Mouse (Mus musculus): ENCODE measurements around the gene Srgn. TPM values are rescaled to one million over a fixed set of nuclear protein-coding genes. Genes with fewer than 3 reads are reported as not detected.
A peak's percentile ranks its signal among the peaks of the same experiment; 100 is the strongest.

The Srgn gene
- polyA plus RNA-seq (2012; rRNA removed), result 94.3 and 107 TPM in 2 replicates

DNA sequence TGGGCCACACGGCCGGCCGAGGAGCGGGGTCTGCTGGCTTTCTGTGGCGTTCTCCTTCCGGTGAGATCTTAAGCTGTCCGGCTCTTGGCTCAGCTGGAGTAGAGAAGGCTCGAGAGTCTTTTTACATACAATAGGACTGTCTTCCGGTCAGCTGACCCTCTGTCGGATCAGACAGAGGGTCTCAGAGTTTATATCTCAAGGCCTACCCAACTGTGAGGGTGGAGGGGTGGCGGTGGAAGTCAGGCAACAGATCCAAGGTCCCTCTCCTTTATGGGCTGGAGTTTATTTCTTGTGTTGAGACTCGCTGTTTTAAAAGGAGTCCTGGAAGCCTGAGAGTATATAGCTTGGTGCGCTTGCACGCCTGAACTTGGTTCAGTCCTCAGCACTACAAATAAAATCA lies at the start of gene Srgn:
Gene Srgn (minus strand): TSS at position 101 of the 400 bp plus-strand sequence.
- WGBS, result 95% methylated on average over 14 of the region's 14 CpGs
- Histone ChIP-seq H3K4me3 (ENCODE audit: control insufficient read depth, insufficient read depth, low read length) (no peak within 1 kb of the TSS), H3K36me3 (ENCODE audit: control insufficient read depth, insufficient read depth, low read length) (no peaks in the 10 kb centered on the region), H3K27me3 (ENCODE audit: control insufficient read depth, insufficient read depth, low read length) (no peaks in the 10 kb centered on the region), H3K4me1 (replicated peaks; ENCODE audit: control insufficient read depth, insufficient read depth, low read length) (no peaks in the 10 kb centered on the region), H3K27ac (ENCODE audit: control insufficient read depth, insufficient read depth, low read length) (no peak within 1 kb of the TSS)
- no peak for DNase-seq
- TF ChIP-seq CTCF (IDR thresholded peaks at IDR 0.05; ENCODE audit: borderline replicate concordance, control insufficient read depth, extremely low read depth, insufficient read depth, low read length, poor library complexity) (no peak), POLR2A (IDR thresholded peaks at IDR 0.05; ENCODE audit: control insufficient read depth, extremely low read depth, insufficient read depth, low read length, poor library complexity) (no peak)

DNA sequence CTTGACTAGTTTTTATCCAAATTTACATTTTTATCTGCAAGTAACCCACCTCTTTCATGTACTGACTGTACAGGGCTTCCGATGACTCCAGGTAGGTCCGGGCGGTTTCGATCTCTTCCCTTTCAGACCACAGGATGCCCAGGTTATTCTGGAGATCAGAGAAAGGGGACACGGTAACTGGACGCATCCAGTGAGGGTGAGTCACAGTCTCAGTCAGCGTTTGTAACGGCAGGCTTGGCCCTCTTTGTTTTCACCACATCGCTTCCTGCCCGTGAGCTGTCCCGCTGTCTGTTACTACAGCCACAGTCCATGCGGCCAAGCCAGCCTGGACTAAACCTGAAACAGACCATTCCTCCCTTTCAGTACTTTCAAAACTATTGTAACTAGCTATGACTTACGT lies 47.8 kb upstream of the Srgn start:
- Histone ChIP-seq H3K36me3 (ENCODE audit: control insufficient read depth, insufficient read depth, low read length) (peaks cover 20% of the 10 kb centered on the region), H3K4me1 (replicated peaks; ENCODE audit: control insufficient read depth, insufficient read depth, low read length) (peaks cover 4% of the 10 kb centered on the region)
- 94% methylated on average over 13 of the region's 13 CpGs for WGBS

DNA sequence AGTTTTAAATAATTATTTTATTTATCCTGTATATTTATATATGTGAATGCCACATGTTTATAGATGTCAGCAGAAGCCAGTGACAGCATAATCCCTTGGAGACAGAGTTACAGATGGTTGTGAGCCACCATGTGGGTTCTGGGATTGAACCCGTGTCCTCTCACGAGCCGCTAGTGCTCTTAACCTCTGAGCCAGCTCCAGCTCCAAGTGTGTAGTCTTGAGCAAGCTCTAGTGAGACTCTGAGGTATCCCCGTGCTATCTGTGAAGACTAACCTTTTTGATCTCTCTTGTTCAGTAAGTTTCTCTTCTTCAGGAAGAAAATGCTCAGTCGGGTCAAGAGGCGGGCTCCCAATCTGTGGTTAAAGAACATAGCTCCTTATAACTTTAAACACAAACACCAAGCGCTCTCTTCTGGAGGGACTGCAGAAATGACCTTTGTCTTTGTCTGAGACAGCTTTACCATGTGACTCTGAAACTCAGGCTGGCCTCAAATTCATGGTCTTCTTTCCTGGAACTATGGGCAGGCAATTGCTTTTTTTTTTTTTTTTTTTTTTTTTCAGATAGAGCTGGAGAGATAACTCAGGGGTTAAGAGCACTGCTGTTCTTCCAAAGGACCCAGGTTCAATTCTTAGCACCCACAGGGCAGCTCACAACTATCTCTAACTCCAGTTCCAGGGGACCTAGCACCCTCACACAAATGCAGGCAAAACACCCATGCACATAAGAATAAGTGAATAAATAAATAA lies 43.0 kb upstream of the Srgn start:
- Histone ChIP-seq H3K4me3 (ENCODE audit: control insufficient read depth, insufficient read depth, low read length) (no peak overlapping the region), H3K27me3 (ENCODE audit: control insufficient read depth, insufficient read depth, low read length) (no peaks in the 10 kb centered on the region), H3K4me1 (replicated peaks; ENCODE audit: control insufficient read depth, insufficient read depth, low read length) (no peaks in the 10 kb centered on the region), H3K36me3 (ENCODE audit: control insufficient read depth, insufficient read depth, low read length) (peaks cover 54% of the 10 kb centered on the region), H3K27ac (ENCODE audit: control insufficient read depth, insufficient read depth, low read length) (no peak overlapping the region)
- DNase-seq, result no peak
- no peak for TF ChIP-seq POLR2A (IDR thresholded peaks at IDR 0.05; ENCODE audit: control insufficient read depth, extremely low read depth, insufficient read depth, low read length, poor library complexity)
- no peak for TF ChIP-seq CTCF (IDR thresholded peaks at IDR 0.05; ENCODE audit: borderline replicate concordance, control insufficient read depth, extremely low read depth, insufficient read depth, low read length, poor library complexity)
- WGBS, result 70% methylated on average over 7 of the region's 7 CpGs

More for the DNA sequence above, 47.8 kb upstream of the Srgn start:
- H3K27me3 ChIP-seq (ENCODE audit: control insufficient read depth, insufficient read depth, low read length), result no peaks in the 10 kb centered on the region
- H3K27ac ChIP-seq (ENCODE audit: control insufficient read depth, insufficient read depth, low read length), result no peak overlapping the region
- H3K4me3 ChIP-seq (ENCODE audit: control insufficient read depth, insufficient read depth, low read length), result no peak overlapping the region
- TF ChIP-seq CTCF (IDR thresholded peaks at IDR 0.05; ENCODE audit: borderline replicate concordance, control insufficient read depth, extremely low read depth, insufficient read depth, low read length, poor library complexity) (no peak), POLR2A (IDR thresholded peaks at IDR 0.05; ENCODE audit: control insufficient read depth, extremely low read depth, insufficient read depth, low read length, poor library complexity) (no peak)
- DNase-seq, result no peak

DNA sequence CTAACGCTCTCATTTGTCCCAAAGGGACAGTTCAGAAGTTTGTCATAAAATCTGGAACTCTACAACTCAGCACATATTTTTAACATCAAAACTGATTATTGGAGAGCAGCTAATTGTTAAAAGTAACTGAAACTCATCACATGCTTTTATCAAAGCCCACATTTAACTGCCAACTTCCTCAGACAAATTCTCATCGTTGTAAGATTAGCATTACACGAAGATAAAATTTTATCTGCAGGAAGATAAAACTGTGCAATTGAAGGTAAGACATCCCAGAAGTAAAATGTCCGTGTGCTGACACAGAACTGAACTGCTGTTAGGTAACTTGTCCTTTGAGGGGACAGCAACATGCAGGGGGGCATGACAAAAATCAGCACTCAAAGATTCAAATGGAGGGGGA lies 41.6 kb upstream of the Srgn start:
- Histone ChIP-seq H3K36me3 (ENCODE audit: control insufficient read depth, insufficient read depth, low read length) (peaks cover 53% of the 10 kb centered on the region), H3K4me3 (ENCODE audit: control insufficient read depth, insufficient read depth, low read length) (no peak overlapping the region), H3K27ac (ENCODE audit: control insufficient read depth, insufficient read depth, low read length) (no peak overlapping the region), H3K27me3 (ENCODE audit: control insufficient read depth, insufficient read depth, low read length) (no peaks in the 10 kb centered on the region), H3K4me1 (replicated peaks; ENCODE audit: control insufficient read depth, insufficient read depth, low read length) (no peaks in the 10 kb centered on the region)
- WGBS, result 67% methylated on average over 4 of the region's 4 CpGs
- TF ChIP-seq POLR2A (IDR thresholded peaks at IDR 0.05; ENCODE audit: control insufficient read depth, extremely low read depth, insufficient read depth, low read length, poor library complexity), result no peak
- no peak for TF ChIP-seq CTCF (IDR thresholded peaks at IDR 0.05; ENCODE audit: borderline replicate concordance, control insufficient read depth, extremely low read depth, insufficient read depth, low read length, poor library complexity)
- no peak for DNase-seq

DNA sequence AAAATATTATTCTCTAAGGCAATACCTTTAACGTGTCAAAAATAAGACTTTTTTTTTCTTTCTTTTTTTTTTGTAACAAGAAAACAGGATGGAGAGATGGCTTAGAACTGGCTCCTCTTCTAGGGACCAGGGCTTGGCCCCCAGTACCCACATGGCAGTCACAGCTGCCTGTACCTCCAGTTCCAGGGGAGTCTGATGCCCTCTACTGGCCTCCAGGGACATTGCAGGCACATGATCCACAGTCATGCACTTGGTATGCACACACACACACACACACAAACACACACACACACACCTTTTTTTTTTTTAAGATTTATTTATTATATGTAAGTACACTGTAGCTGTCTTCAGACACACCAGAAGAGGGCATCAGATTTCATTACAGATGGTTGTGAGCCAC lies 30.5 kb upstream of the Srgn start:
- H3K27me3 ChIP-seq (ENCODE audit: control insufficient read depth, insufficient read depth, low read length), result no peaks in the 10 kb centered on the region
- TF ChIP-seq CTCF (IDR thresholded peaks at IDR 0.05; ENCODE audit: borderline replicate concordance, control insufficient read depth, extremely low read depth, insufficient read depth, low read length, poor library complexity) (peak; percentile 61; the same call in 1 of the 2 replicates), POLR2A (IDR thresholded peaks at IDR 0.05; ENCODE audit: control insufficient read depth, extremely low read depth, insufficient read depth, low read length, poor library complexity) (no peak)
- H3K4me3 ChIP-seq (ENCODE audit: control insufficient read depth, insufficient read depth, low read length), result no peak overlapping the region
- peaks cover 9% of the 10 kb centered on the region for H3K4me1 ChIP-seq (replicated peaks; ENCODE audit: control insufficient read depth, insufficient read depth, low read length)
- peaks cover 6% of the 10 kb centered on the region for H3K36me3 ChIP-seq (ENCODE audit: control insufficient read depth, insufficient read depth, low read length)
- DNase-seq, result peak; percentile 32
- 100% methylated on average over 1 of the region's 1 CpGs for WGBS
- H3K27ac ChIP-seq (ENCODE audit: control insufficient read depth, insufficient read depth, low read length), result no peak overlapping the region

DNA sequence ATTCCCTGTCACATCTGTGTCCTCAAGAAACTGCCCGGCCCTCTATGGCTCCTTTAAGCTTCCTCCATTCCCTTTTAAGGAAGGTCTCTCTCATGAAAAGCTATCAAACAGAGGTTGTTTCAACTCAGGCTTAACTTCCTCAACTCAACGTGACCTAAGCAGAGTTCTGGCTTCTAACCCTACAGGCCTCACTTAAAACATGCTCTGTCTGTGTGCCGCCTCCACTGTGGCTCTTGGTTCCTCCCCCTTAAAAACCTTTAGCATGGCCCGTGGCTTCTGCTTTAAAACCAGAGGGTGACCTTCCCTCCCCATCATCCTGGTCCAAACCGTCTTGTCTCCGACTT lies 29.3 kb upstream of the Srgn start:
- TF ChIP-seq POLR2A (IDR thresholded peaks at IDR 0.05; ENCODE audit: control insufficient read depth, extremely low read depth, insufficient read depth, low read length, poor library complexity) (no peak), CTCF (IDR thresholded peaks at IDR 0.05; ENCODE audit: borderline replicate concordance, control insufficient read depth, extremely low read depth, insufficient read depth, low read length, poor library complexity) (no peak)
- 55% methylated on average over 6 of the region's 6 CpGs for WGBS
- Histone ChIP-seq H3K27me3 (ENCODE audit: control insufficient read depth, insufficient read depth, low read length) (no peaks in the 10 kb centered on the region), H3K4me3 (ENCODE audit: control insufficient read depth, insufficient read depth, low read length) (no peak overlapping the region), H3K4me1 (replicated peaks; ENCODE audit: control insufficient read depth, insufficient read depth, low read length) (peaks cover 9% of the 10 kb centered on the region), H3K27ac (ENCODE audit: control insufficient read depth, insufficient read depth, low read length) (no peak overlapping the region), H3K36me3 (ENCODE audit: control insufficient read depth, insufficient read depth, low read length) (peaks cover 6% of the 10 kb centered on the region)
- no peak for DNase-seq

All from thymus, adult 2 months (tissue).